Mouse (Mus musculus): ENCODE data around the gene Fjx1. TPM values are rescaled to one million over a fixed set of nuclear protein-coding genes. Genes with fewer than 3 reads are reported as not detected.
A peak's percentile ranks its signal among the peaks of the same experiment; 100 is the strongest.

Fjx1 gene
- polyA plus RNA-seq, 1 experiment from 2014 or later = 28.0 TPM

GRCm38 (mm10) chr2:102455126-102455525 lies 2.8 kb upstream of the Fjx1 start:
- no peak overlapping the region for H3K9ac ChIP-seq (ENCODE audit: low read depth, low read length)
- ATAC-seq = no peak
- WGBS = 81% methylated on average over 1 of the region's 1 CpGs

GRCm38 (mm10) chr2:102453447-102453846 lies 1.1 kb upstream of the Fjx1 start:
- Histone ChIP-seq H3K9ac (ENCODE audit: low read depth, low read length) (no peak overlapping the region), H3K27me3 (ENCODE audit: control insufficient read depth, insufficient read depth, low read depth, low read length) (no peaks in the 10 kb centered on the region), H3K36me3 (ENCODE audit: control insufficient read depth, insufficient read depth, low read length) (no peaks in the 10 kb centered on the region), H3K4me3 (ENCODE audit: low read depth, low read length) (no peak overlapping the region), H3K27ac (ENCODE audit: low read length) (no peak overlapping the region), H3K9me3 (replicated peaks; ENCODE audit: control insufficient read depth, low read length, poor library complexity, severe bottlenecking) (no peaks in the 10 kb centered on the region), H3K4me1 (ENCODE audit: control insufficient read depth, insufficient read depth, low read length) (peaks cover 17% of the 10 kb centered on the region), H3K4me2 (ENCODE audit: low read length) (no peak overlapping the region)
- ATAC-seq = no peak
- 35% methylated on average over 3 of the region's 3 CpGs for WGBS

More at GRCm38 (mm10) chr2:102455126-102455525, 2.8 kb upstream of the Fjx1 start:
- Histone ChIP-seq H3K4me1 (ENCODE audit: control insufficient read depth, insufficient read depth, low read length) (peaks cover 11% of the 10 kb centered on the region; the same call in 1 of the 2 replicates), H3K4me2 (ENCODE audit: low read length) (no peak overlapping the region), H3K27ac (ENCODE audit: low read length) (no peak overlapping the region), H3K4me3 (ENCODE audit: low read depth, low read length) (no peak overlapping the region), H3K36me3 (ENCODE audit: control insufficient read depth, insufficient read depth, low read length) (no peaks in the 10 kb centered on the region), H3K9me3 (replicated peaks; ENCODE audit: control insufficient read depth, low read length, poor library complexity, severe bottlenecking) (no peaks in the 10 kb centered on the region), H3K27me3 (ENCODE audit: control insufficient read depth, insufficient read depth, low read depth, low read length) (no peaks in the 10 kb centered on the region)

GRCm38 (mm10) chr2:102450761-102451670 lies 1.3 kb downstream of the Fjx1 start:
- H3K9me3 ChIP-seq (replicated peaks; ENCODE audit: control insufficient read depth, low read length, poor library complexity, severe bottlenecking) = no peaks in the 10 kb centered on the region
- H3K36me3 ChIP-seq (ENCODE audit: control insufficient read depth, insufficient read depth, low read length) = peaks cover 4% of the 10 kb centered on the region; the same call in 1 of the 2 replicates
- H3K4me3 ChIP-seq (ENCODE audit: low read depth, low read length) = peak overlapping the region; percentile 92
- H3K4me1 ChIP-seq (ENCODE audit: control insufficient read depth, insufficient read depth, low read length) = peaks cover 20% of the 10 kb centered on the region
- peak overlapping the region; percentile 85 for H3K4me2 ChIP-seq (ENCODE audit: low read length)
- no peaks in the 10 kb centered on the region for H3K27me3 ChIP-seq (ENCODE audit: control insufficient read depth, insufficient read depth, low read depth, low read length)
- H3K27ac ChIP-seq (ENCODE audit: low read length) = peak overlapping the region; percentile 94
- under 1% methylated on average over 104 of the region's 109 CpGs for WGBS
- H3K9ac ChIP-seq (ENCODE audit: low read depth, low read length) = peak overlapping the region; percentile 98
- ATAC-seq = peak; percentile 66

GRCm38 (mm10) chr2:102450248-102450760 lies 2.0 kb downstream of the Fjx1 start:
- Histone ChIP-seq H3K4me2 (ENCODE audit: low read length) (peak overlapping the region; percentile 85), H3K4me3 (ENCODE audit: low read depth, low read length) (peak overlapping the region; percentile 92), H3K36me3 (ENCODE audit: control insufficient read depth, insufficient read depth, low read length) (peaks cover 4% of the 10 kb centered on the region; the same call in 1 of the 2 replicates), H3K27me3 (ENCODE audit: control insufficient read depth, insufficient read depth, low read depth, low read length) (no peaks in the 10 kb centered on the region), H3K9me3 (replicated peaks; ENCODE audit: control insufficient read depth, low read length, poor library complexity, severe bottlenecking) (no peaks in the 10 kb centered on the region), H3K4me1 (ENCODE audit: control insufficient read depth, insufficient read depth, low read length) (peaks cover 20% of the 10 kb centered on the region), H3K9ac (ENCODE audit: low read depth, low read length) (peak overlapping the region; percentile 98), H3K27ac (ENCODE audit: low read length) (peak overlapping the region; percentile 94)
- ATAC-seq = peak; percentile 37
- under 1% methylated on average over 43 of the region's 43 CpGs for WGBS

GRCm38 (mm10) chr2:102449630-102450247 lies 2.6 kb downstream of the Fjx1 start:
- peaks cover 20% of the 10 kb centered on the region for H3K4me1 ChIP-seq (ENCODE audit: control insufficient read depth, insufficient read depth, low read length)
- peak overlapping the region; percentile 98 for H3K9ac ChIP-seq (ENCODE audit: low read depth, low read length)
- WGBS = under 1% methylated on average over 17 of the region's 17 CpGs
- no peaks in the 10 kb centered on the region for H3K27me3 ChIP-seq (ENCODE audit: control insufficient read depth, insufficient read depth, low read depth, low read length)
- H3K4me3 ChIP-seq (ENCODE audit: low read depth, low read length) = peak overlapping the region; percentile 92
- H3K36me3 ChIP-seq (ENCODE audit: control insufficient read depth, insufficient read depth, low read length) = peaks cover 4% of the 10 kb centered on the region; the same call in 1 of the 2 replicates
- H3K4me2 ChIP-seq (ENCODE audit: low read length) = peak overlapping the region; percentile 85
- 0 out of 2 replicates have a peak, but pooled peaks have one; percentile 12 for ATAC-seq
- H3K27ac ChIP-seq (ENCODE audit: low read length) = peak overlapping the region; percentile 94
- H3K9me3 ChIP-seq (replicated peaks; ENCODE audit: control insufficient read depth, low read length, poor library complexity, severe bottlenecking) = no peaks in the 10 kb centered on the region

- no peak for ATAC-seq
- H3K9me3 ChIP-seq (replicated peaks; ENCODE audit: control insufficient read depth, low read length, poor library complexity, severe bottlenecking) = no peaks in the 10 kb centered on the region
- H3K4me2 ChIP-seq (ENCODE audit: low read length) = peak overlapping the region; percentile 85
- no peaks in the 10 kb centered on the region for H3K27me3 ChIP-seq (ENCODE audit: control insufficient read depth, insufficient read depth, low read depth, low read length)
- peak overlapping the region; percentile 33 for H3K4me3 ChIP-seq (ENCODE audit: low read depth, low read length)
- peak overlapping the region; percentile 47; the same call in 1 of the 2 replicates for H3K27ac ChIP-seq (ENCODE audit: low read length)
- H3K36me3 ChIP-seq (ENCODE audit: control insufficient read depth, insufficient read depth, low read length) = peaks cover 4% of the 10 kb centered on the region; the same call in 1 of the 2 replicates
- H3K9ac ChIP-seq (ENCODE audit: low read depth, low read length) = peak overlapping the region; percentile 66
- H3K4me1 ChIP-seq (ENCODE audit: control insufficient read depth, insufficient read depth, low read length) = peaks cover 20% of the 10 kb centered on the region
- WGBS = 3% methylated on average over 1 of the region's 1 CpGs
Measured at GRCm38 (mm10) chr2:102449056-102449455, 3.2 kb downstream of the Fjx1 start.

- Histone ChIP-seq H3K36me3 (ENCODE audit: control insufficient read depth, insufficient read depth, low read length) (peaks cover 4% of the 10 kb centered on the region; the same call in 1 of the 2 replicates), H3K27ac (ENCODE audit: low read length) (no peak overlapping the region), H3K9me3 (replicated peaks; ENCODE audit: control insufficient read depth, low read length, poor library complexity, severe bottlenecking) (no peaks in the 10 kb centered on the region), H3K9ac (ENCODE audit: low read depth, low read length) (no peak overlapping the region), H3K27me3 (ENCODE audit: control insufficient read depth, insufficient read depth, low read depth, low read length) (no peaks in the 10 kb centered on the region), H3K4me1 (ENCODE audit: control insufficient read depth, insufficient read depth, low read length) (peaks cover 20% of the 10 kb centered on the region), H3K4me2 (ENCODE audit: low read length) (peak overlapping the region; percentile 85), H3K4me3 (ENCODE audit: low read depth, low read length) (no peak overlapping the region)
- 87% methylated on average over 7 of the region's 7 CpGs for WGBS
- ATAC-seq = no peak
Measured at GRCm38 (mm10) chr2:102447831-102448230, 4.5 kb downstream of the Fjx1 start.

GRCm38 (mm10) chr2:102446851-102447250 lies 5.4 kb downstream of the Fjx1 start:
- Histone ChIP-seq H3K9ac (ENCODE audit: low read depth, low read length) (no peak overlapping the region), H3K4me3 (ENCODE audit: low read depth, low read length) (no peak overlapping the region), H3K4me2 (ENCODE audit: low read length) (no peak overlapping the region), H3K27me3 (ENCODE audit: control insufficient read depth, insufficient read depth, low read depth, low read length) (no peaks in the 10 kb centered on the region), H3K9me3 (replicated peaks; ENCODE audit: control insufficient read depth, low read length, poor library complexity, severe bottlenecking) (no peaks in the 10 kb centered on the region), H3K36me3 (ENCODE audit: control insufficient read depth, insufficient read depth, low read length) (peaks cover 4% of the 10 kb centered on the region; the same call in 1 of the 2 replicates), H3K4me1 (ENCODE audit: control insufficient read depth, insufficient read depth, low read length) (peaks cover 16% of the 10 kb centered on the region), H3K27ac (ENCODE audit: low read length) (no peak overlapping the region)
- no peak for ATAC-seq
- WGBS = 91% methylated on average over 4 of the region's 4 CpGs
